Mouse (Mus musculus): Measurements from ENCODE around the gene Fam198b.
"Not testable (repeated sequence)": the region's sequence is repeated elsewhere in the genome, so short reads cannot be mapped to it uniquely, and the experiment has no call there.

The Fam198b gene

GRCm38 (mm10) chr3:79910375-79911141 is 26.2 kb downstream of the Fam198b start:
- in situ Hi-C loops (cut with MboI; ENCODE audit: unreplicated experiment in 2 of 2) = no loop called here

DNA sequence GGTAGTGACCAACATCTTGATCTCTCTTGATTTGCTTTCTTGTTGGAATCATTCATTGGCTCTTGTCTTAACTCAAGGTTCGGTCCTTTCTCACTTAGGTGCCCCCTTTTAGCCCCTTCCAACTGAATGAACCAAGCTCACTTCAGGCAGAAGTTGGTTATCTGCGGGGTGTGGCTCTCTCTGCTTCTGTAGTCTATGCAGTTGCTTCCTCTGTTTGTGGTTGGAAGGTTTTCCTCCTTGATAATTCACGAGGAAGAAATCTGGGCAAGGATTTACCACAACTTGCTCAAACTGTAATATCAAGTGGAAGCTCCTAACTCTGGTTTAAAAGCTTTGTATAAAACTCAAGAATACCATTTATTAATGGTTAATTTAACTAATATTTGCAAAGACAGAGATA is 26.8 kb downstream of the Fam198b start:
- in situ Hi-C loops (cut with MboI; ENCODE audit: unreplicated experiment in 2 of 2) = no loop called here

DNA sequence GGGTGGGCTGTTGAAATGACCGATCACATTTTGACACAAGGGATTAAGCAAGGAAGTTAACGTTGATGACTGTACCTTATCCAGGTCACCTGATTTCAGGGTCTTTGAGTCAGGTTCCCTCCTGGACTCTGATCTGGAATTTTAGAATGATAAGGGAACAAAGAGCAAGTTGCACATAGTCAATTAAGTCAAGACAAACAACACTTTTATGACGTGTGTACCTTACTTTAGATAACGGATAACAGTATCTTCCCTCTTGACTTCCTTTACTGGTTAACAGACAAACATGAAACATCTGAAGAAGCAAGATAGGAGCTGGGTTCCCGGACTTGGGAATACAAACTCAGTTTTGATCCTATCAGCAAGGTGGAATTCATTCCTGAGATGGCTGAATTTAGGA is 29.7 kb downstream of the Fam198b start:
- in situ Hi-C loops (cut with MboI; ENCODE audit: unreplicated experiment in 2 of 2) = no loop called here

DNA sequence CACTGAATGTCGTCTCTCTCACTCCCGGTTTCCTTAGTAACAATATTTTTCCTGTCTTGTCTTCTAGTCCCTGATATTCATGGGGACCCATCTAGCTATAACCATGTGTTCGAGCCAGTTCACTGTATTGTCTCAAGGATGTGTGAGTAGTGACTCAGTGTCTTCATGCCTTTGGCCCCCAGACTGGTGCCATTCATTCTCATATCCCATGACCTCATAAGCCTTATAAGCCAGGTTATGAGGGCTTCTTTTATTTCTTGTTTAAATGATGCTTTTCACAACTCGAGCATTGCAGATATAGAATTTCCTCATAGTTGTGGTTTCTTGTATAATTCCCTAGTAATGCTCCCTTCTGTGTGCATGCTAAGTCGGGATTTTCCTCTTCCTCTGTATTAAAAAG is 31.9 kb downstream of the Fam198b start:
- in situ Hi-C loops (cut with MboI; ENCODE audit: unreplicated experiment in 2 of 2) = no loop called here

DNA sequence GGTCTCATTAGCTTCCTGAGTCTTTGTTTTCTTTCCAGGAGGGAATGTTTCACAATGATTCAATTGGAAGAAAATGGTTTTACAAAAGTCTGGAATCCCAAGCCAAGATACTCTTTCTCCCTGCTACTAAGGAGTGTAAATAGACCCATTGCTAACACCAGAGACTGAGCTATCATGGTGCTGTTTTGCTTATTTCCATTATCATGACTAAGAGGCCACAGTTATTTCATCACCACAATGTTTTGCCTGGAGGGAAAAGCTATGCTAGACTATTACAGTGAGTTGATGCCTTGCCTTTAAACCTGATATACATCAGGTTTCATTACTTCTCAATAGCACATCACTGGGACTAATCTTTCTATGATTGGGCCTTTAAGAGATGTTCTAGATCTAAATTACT is 34.4 kb downstream of the Fam198b start:
- in situ Hi-C loops (cut with MboI; ENCODE audit: unreplicated experiment in 2 of 2) = no loop called here

DNA sequence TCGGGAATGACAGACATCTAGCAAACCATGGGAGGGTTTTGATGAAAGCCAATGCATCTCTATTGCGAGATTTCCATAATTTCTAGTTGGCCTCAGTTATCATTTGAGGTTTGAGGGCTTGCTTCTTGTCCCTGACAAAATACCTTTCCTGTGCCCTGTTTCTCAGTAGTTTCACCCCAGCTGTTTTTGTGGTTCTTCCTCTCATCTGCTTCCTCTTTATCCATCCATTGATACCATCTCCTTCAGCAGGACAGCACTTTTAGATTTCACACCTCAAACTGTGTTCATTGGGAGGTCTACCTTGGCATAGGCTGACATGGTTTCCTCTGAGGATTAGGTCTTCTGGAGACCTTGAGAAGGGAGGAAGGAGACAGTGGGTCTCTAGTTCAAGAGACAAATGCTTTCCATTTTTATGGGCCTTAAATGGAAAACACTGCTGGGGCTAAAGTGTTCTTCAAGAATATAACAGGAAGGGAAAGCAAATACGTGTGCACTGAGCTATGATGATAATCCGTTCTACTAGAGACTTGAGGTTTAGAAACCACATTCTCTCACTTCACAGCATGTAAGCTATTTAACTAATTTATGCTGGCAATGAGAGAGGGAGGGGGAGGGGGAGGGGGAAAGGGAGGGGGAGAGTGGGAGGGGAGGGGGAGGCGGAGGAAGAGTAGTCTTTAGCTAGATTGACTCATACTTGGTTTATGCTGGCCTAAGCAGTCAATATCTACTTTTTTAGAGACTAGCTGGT is 41.8 kb downstream of the Fam198b start:
- in situ Hi-C loops (cut with MboI; ENCODE audit: unreplicated experiment in 2 of 2) = no loop called here

GRCm38 (mm10) chr3:79927050-79927449 is 42.7 kb downstream of the Fam198b start:
- in situ Hi-C loops (cut with MboI; ENCODE audit: unreplicated experiment in 2 of 2) = no loop called here

GRCm38 (mm10) chr3:79928409-79928808 is 44.1 kb downstream of the Fam198b start:
- in situ Hi-C loops (cut with MboI; ENCODE audit: unreplicated experiment in 2 of 2) = no loop called here

GRCm38 (mm10) chr3:79930141-79930744 is 45.9 kb downstream of the Fam198b start:
- in situ Hi-C loops (cut with MboI; ENCODE audit: unreplicated experiment in 2 of 2) = no loop called here

DNA sequence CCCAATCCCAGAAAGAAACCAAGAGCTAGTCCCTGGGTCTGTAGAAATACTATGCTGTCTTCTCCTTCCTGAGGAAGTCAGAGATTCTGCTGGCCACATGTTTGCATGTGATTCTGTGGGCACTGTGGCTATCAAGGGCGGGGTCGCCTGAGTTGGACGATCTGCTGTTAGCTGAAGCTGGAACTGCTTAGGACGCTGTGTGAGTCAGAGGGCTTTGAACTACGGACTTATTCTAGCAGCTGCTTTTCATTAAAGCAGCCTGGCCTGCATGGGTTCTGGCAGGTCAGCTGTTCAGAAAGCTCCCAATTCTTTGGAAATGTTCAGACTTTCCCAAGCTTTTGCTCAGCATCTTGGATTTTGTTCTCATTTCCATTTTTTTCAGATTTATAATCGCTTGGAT is 51.9 kb downstream of the Fam198b start:
- in situ Hi-C loops (cut with MboI; ENCODE audit: unreplicated experiment in 2 of 2) = no loop called here

DNA sequence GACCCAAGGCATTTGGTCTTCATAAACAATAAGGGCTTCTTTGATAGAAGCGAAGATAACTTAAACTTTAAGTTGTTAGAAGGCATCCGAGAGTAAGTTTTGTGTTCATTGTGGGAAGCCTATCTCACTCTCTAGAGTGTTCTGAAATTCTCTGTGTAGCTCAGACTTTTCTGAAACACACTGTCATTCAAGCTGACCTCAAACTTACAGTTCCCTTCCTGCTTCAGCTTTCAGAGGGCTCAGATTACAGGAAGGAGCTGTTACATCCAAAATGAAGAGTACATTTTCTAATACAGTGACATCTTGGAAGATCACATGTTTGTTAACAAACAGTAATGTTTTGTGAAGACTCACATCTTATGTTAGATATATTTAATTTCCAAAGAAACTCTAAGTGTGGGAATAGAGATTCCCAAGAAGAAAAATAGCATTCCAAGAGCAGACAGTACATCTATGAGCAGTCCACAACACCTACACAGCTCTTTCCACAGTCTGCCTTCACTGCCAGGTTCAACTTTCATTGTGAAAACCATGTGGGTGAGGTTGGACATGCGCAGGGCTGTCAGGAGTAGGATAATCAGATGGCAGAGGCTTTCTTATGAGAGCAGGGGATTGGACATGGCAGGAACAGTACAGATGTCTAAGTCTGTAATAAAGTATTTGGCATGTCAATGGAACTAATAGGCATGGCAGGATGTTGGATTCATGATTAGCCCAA is 52.6 kb downstream of the Fam198b start:
- in situ Hi-C loops (cut with MboI; ENCODE audit: unreplicated experiment in 2 of 2) = no loop called here

DNA sequence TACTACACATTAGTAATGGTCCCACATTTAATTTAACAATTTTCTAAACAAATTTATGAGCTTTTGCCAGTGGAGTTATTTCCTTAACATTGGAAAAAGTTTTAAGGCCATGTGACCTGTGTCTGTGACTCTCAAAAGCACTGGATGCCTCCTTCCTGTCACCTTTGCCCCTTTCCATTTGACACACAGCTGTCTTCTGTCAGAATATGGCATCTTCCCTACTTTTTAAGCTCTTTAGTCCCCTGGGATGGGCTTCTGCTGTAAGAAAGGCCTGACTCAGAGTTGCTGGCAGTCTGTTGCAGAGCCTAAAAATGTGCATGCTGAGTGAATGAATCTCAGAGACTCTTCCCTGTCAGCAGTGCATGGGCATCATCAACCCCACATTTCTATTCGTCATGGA is 63.4 kb downstream of the Fam198b start:
- in situ Hi-C loops (cut with MboI; ENCODE audit: unreplicated experiment in 2 of 2) = no loop called here

DNA sequence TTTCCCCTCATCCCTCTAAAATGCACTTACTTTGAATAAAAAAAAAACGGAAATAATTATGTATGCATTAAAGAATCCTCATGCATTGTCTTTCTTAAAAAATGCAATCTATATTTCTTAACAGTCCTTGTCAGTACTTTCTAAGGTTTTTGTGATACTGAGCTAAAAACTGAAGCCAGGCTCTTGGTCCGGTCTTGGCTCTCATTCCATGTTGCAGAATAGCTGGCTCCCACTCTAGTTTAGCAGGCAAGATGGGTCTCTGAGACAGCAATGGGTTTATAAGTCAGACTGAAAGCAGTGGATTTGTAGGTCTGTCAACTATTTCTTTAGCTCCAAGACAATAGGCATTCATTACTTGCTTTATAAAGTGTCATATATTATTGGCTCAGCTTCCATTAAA is 63.8 kb downstream of the Fam198b start:
- in situ Hi-C loops (cut with MboI; ENCODE audit: unreplicated experiment in 2 of 2) = no loop called here

DNA sequence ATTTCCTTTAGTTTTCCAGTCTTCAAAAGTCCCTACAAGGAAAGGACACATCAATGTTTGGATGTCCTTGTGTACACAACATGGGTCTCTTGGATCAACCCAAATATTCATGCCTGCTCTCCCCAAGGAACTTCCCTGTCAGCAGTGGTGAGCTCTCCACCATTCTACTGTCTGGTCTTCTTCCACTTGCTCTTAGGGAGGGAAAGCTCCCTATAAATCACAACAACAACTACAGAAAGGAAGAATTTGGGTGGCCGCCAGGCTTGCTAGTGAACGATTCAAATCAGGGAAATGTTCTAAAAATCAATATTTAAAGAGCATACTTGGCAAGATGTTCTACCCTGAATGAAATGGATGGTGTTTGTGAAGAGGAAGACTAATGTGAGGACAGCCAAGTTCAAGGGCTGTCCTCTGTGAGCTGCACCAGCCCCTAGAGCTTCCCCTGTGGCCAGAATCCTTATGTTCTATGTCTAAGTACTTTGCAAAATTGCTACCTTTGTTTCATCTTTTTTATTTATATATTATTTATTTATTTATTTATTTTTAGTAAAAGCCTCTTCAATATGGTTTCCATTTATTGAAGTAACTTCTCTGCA is 68.9 kb downstream of the Fam198b start:
- in situ Hi-C loops (cut with MboI; ENCODE audit: unreplicated experiment in 2 of 2) = no loop called here

- in situ Hi-C loops (cut with MboI; ENCODE audit: unreplicated experiment in 2 of 2) = no loop called here
These were observed 70.9 kb downstream of the Fam198b start for GRCm38 (mm10) chr3:79955262-79955661.

- in situ Hi-C loops (cut with MboI; ENCODE audit: unreplicated experiment in 2 of 2) = no loop called here
These were observed 72.5 kb downstream of the Fam198b start for GRCm38 (mm10) chr3:79956792-79957191.

DNA sequence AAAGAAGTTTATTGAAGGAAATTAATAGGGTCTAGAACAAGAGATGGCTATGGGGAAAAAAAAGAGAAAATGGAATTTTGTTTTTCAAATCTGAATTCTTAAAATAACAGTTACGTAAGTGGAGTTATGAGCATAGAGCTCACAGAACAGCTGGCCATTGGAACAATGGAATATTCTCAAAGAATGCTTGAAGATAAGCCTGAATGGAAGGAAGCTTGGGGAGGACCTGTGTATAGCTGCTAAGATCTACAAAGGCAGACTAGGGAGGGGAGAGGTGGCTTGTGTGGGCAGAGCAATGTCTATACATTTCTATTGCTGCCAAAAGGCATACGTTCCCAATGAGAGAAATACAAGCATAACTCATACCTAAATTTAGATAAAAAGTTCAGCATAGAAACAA is 73.4 kb downstream of the Fam198b start:
- in situ Hi-C loops (cut with MboI; ENCODE audit: unreplicated experiment in 2 of 2) = no loop called here

DNA sequence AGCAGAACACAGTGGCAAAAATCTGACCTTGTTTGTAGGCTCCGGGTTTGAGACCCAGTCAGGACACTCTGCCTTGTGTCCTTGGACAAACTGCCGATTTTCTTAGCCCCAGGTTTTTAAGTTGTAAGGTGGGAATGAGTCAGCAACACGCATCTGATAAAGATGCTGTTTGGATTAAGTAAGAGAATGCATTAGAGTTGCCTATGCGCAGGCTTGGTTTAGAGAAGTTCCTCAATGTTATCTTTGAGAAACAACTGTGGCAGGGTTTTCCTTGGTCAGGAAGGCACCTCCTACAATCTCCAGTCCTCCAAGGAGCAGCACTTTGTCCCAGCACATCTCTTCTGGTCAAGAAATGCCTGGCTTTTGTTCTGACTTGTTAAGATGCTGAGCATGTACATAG is 82.4 kb downstream of the Fam198b start:
- in situ Hi-C loops (cut with MboI; ENCODE audit: unreplicated experiment in 2 of 2) = no loop called here

DNA sequence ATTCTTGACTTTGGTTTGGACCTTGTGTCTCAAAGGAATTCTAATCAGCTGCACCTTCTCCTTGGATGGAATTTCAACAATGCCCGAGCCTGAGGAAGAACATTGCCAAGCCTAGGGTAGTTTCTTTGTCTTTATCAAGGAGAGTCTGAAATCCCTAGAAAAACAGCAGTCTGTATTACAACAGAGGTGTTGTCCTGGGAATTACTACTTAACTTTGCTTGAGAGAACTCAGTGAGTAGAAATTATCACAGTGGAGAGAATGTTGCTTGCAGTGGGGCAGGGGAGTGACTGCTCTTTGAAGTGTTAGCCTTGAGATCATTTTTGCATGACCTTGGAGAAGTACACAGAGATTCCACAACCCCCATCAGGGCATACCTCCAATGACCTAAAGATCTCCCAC is 83.0 kb downstream of the Fam198b start:
- in situ Hi-C loops (cut with MboI; ENCODE audit: unreplicated experiment in 2 of 2) = no loop called here

DNA sequence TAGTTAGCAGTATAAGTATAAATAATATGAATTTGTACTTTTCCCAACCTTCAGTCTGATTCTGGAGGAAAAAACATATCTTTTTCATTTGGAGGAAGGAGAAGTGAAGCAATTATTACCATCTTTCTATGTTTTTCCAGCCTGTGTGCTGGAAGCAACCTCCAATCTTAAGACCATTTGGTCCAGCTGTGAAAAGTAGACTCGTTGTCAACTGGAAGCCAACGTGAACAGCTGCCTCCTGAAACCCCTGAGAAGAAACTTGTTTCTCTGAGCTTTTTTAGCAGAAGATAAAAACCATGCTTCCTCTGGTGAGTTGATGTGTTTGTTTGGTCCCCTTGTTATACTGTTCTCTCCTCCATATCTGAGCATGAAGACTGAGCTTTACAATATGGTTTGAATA is 84.1 kb downstream of the Fam198b start:
- in situ Hi-C loops (cut with MboI; ENCODE audit: unreplicated experiment in 2 of 2) = no loop called here

GRCm38 (mm10) chr3:79969536-79969935 is 85.2 kb downstream of the Fam198b start:
- in situ Hi-C loops (cut with MboI; ENCODE audit: unreplicated experiment in 2 of 2) = not testable (repeated sequence)

Measured in v-Abl transformed pro-B cells (cell line).